Mouse (Mus musculus): ENCODE data around the gene Gm1553.

Gm1553 gene

GRCm38 (mm10) chr10:82492518-82492917, at the start of gene Gm1553:
Gene Gm1553 (minus strand): TSS chr10:82492618.
- no peak for DNase-seq
